Mouse (Mus musculus): Measurements from ENCODE around the gene Eif3b. TPM values are rescaled to one million over a fixed set of nuclear protein-coding genes. Genes with fewer than 3 reads are reported as not detected.
A peak's percentile ranks its signal among the peaks of the same experiment; 100 is the strongest.

The Eif3b gene
- total and polyA plus RNA-seq, 2 experiments from 2014 or later: 41.4 to 73.0 TPM

- H3K27me3 ChIP-seq (ENCODE audit: insufficient read depth, low read length): no peaks in the 10 kb centered on the region
- WGBS: 87% methylated on average over 7 of the region's 7 CpGs
Observed at GRCm38 (mm10) chr5:140387236-140387635, 31.9 kb upstream of the Eif3b start.

GRCm38 (mm10) chr5:140387816-140388510, 31.2 kb upstream of the Eif3b start:
- no peaks in the 10 kb centered on the region for H3K36me3 ChIP-seq (ENCODE audit: insufficient read depth)
- 0 out of 2 replicates have a peak, but pooled peaks cover 3% of the 10 kb centered on the region for H3K4me1 ChIP-seq (ENCODE audit: insufficient read depth)
- H3K9ac ChIP-seq: no peak overlapping the region
- no peak for TF ChIP-seq CTCF (IDR thresholded peaks at IDR 0.05; ENCODE audit: low read depth)
- ATAC-seq (no peak), DNase-seq (no peak)
- peak overlapping the region; percentile 52 for H3K4me3 ChIP-seq (ENCODE audit: low read depth, low read length)
- 73% methylated on average over 12 of the region's 12 CpGs for WGBS
- H3K9me3 ChIP-seq (ENCODE audit: low read length): no peaks in the 10 kb centered on the region
- H3K4me2 ChIP-seq (ENCODE audit: low read depth): peak overlapping the region; percentile 90
- no peaks in the 10 kb centered on the region for H3K27me3 ChIP-seq (ENCODE audit: insufficient read depth, low read length)
- H3K27ac ChIP-seq (ENCODE audit: low read depth, low read length): no peak overlapping the region

More at GRCm38 (mm10) chr5:140387236-140387635, 31.9 kb upstream of the Eif3b start:
- ATAC-seq (no peak), DNase-seq (no peak)
- H3K36me3 ChIP-seq (ENCODE audit: insufficient read depth): no peaks in the 10 kb centered on the region
- no peak overlapping the region for H3K27ac ChIP-seq (ENCODE audit: low read depth, low read length)
- TF ChIP-seq CTCF (IDR thresholded peaks at IDR 0.05; ENCODE audit: low read depth): no peak
- H3K4me1 ChIP-seq (ENCODE audit: insufficient read depth): 0 out of 2 replicates have a peak, but pooled peaks cover 3% of the 10 kb centered on the region
- H3K9me3 ChIP-seq (ENCODE audit: low read length): no peaks in the 10 kb centered on the region
- H3K4me2 ChIP-seq (ENCODE audit: low read depth): no peak overlapping the region
- no peak overlapping the region for H3K9ac ChIP-seq
- no peak overlapping the region for H3K4me3 ChIP-seq (ENCODE audit: low read depth, low read length)

DNA sequence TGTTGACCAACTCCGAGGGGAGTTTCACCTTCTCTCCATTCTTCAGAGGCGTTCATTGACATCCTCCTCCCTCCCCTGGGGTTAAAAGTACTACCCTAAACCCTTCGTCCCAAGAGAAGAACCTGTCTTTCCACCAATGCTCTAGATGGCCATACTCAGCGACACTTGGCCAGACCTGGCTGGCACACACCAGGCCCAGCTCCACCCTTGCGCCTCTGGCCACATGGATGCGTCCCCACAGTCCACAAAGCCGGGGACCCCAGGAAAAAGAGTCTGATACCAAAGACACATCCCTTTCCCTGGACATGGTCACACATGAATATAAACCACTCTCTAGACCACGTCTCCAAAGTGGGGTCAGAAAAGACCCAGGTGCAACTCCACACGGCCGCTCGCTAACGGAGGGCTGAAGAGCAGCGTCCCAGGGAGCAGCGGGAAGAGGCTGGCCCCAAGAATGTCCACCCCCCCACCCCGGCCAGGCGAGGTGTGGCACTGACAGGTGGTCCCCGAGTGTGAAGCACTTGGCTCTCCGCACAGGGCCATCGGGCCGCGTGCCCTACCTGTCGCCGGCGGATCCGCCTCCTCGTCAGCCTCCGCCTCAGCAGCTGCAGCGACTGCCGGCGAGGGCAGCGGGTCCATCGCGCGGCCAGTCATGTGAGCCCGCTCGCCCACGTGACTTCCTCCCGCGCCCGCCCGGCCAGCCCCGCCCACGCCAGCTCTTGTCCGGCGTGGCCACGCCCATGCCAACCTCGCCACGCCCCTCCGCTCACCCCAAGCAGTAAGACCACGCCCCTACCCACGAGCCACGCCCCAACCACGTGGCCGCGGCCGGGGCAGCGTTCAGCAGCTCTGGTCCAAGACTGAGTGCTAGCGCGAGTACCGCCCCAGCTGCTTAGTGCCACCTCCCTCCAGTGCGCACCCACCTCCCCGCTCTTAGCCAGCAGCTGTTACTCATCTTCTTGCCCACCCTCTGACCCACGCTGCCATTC, 30.2 kb upstream of the Eif3b start, which contains the start of gene Snx8:
TSS of gene Snx8 (minus strand) at position 675 of the 989 bp plus-strand sequence.
- Histone ChIP-seq H3K4me3 (ENCODE audit: low read depth, low read length) (peak within 1 kb of the TSS; percentile 52), H3K4me1 (ENCODE audit: insufficient read depth) (0 out of 2 replicates have a peak, but pooled peaks cover 3% of the 10 kb centered on the region), H3K27ac (ENCODE audit: low read depth, low read length) (no peak within 1 kb of the TSS), H3K27me3 (ENCODE audit: insufficient read depth, low read length) (no peaks in the 10 kb centered on the region), H3K9me3 (ENCODE audit: low read length) (no peaks in the 10 kb centered on the region), H3K4me2 (ENCODE audit: low read depth) (peak within 1 kb of the TSS; percentile 90), H3K36me3 (ENCODE audit: insufficient read depth) (no peaks in the 10 kb centered on the region), H3K9ac (peak within 1 kb of the TSS; percentile 58)
- WGBS: 2% methylated on average over 61 of the region's 63 CpGs
- DNase-seq: peak; percentile 84
- no peak for TF ChIP-seq CTCF (IDR thresholded peaks at IDR 0.05; ENCODE audit: low read depth)
- ATAC-seq: peak; percentile 86

DNA sequence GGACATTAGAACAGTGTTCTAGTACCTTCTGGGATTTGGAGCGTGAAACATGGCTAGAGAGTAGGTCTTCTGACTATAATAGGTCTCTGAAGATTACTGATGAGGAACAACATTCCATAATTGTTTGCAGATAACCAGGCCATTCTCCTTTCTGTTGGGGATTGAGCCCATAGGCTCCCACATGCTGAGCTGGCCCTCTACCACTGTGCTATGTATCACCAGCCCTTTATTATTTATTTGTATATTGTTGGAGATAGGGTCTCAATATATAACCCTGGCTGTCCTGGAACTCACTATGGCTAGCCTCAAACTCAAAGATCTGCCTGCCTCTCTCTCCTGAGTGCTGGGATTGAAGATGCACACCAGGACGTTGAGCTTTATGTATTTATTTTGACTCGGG, 29.5 kb upstream of the Eif3b start:
- DNase-seq: no peak
- Histone ChIP-seq H3K4me1 (ENCODE audit: insufficient read depth) (0 out of 2 replicates have a peak, but pooled peaks cover 3% of the 10 kb centered on the region), H3K4me2 (ENCODE audit: low read depth) (peak overlapping the region; percentile 90), H3K27me3 (ENCODE audit: insufficient read depth, low read length) (no peaks in the 10 kb centered on the region; the same call in 1 of the 2 replicates), H3K4me3 (ENCODE audit: low read depth, low read length) (peak overlapping the region; percentile 52; the same call in 1 of the 2 replicates), H3K9ac (0 out of 2 replicates have a peak overlapping the region, but pooled peaks have one; percentile 58), H3K9me3 (ENCODE audit: low read length) (no peaks in the 10 kb centered on the region), H3K27ac (ENCODE audit: low read depth, low read length) (no peak overlapping the region), H3K36me3 (ENCODE audit: insufficient read depth) (no peaks in the 10 kb centered on the region)
- no peak for TF ChIP-seq CTCF (IDR thresholded peaks at IDR 0.05; ENCODE audit: low read depth)
- 62% methylated on average over 3 of the region's 3 CpGs for WGBS
- ATAC-seq: no peak

DNA sequence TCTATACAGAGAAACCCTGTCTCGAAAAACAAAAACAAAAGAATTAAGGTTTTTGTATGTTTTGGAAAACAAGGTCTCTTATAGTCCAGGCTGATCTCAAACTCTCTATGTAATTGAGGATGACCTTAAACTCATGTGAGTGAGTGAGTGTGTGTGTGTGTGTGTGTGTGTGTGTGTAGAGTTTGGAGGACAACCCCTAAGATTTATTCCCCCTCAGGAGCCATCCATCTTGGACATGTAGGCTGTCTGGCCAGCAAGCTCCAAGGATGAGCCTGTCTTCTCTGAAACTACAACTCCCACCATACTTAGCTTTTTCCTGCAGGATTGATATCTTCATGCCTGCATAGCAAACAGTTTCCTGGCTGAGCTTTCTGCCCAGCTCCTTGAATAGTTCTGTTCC, 27.7 kb upstream of the Eif3b start:
- no peak for ATAC-seq
- H3K36me3 ChIP-seq (ENCODE audit: insufficient read depth): no peaks in the 10 kb centered on the region
- 0 out of 2 replicates have a peak, but pooled peaks cover 3% of the 10 kb centered on the region for H3K4me1 ChIP-seq (ENCODE audit: insufficient read depth)
- H3K9ac ChIP-seq: no peak overlapping the region
- H3K27me3 ChIP-seq (ENCODE audit: insufficient read depth, low read length): no peaks in the 10 kb centered on the region; the same call in 1 of the 2 replicates
- no peak for DNase-seq
- H3K4me3 ChIP-seq (ENCODE audit: low read depth, low read length): no peak overlapping the region
- TF ChIP-seq CTCF (IDR thresholded peaks at IDR 0.05; ENCODE audit: low read depth): no peak
- 84% methylated on average over 1 of the region's 1 CpGs for WGBS
- H3K4me2 ChIP-seq (ENCODE audit: low read depth): no peak overlapping the region
- no peaks in the 10 kb centered on the region for H3K9me3 ChIP-seq (ENCODE audit: low read length)
- no peak overlapping the region for H3K27ac ChIP-seq (ENCODE audit: low read depth, low read length)

DNA sequence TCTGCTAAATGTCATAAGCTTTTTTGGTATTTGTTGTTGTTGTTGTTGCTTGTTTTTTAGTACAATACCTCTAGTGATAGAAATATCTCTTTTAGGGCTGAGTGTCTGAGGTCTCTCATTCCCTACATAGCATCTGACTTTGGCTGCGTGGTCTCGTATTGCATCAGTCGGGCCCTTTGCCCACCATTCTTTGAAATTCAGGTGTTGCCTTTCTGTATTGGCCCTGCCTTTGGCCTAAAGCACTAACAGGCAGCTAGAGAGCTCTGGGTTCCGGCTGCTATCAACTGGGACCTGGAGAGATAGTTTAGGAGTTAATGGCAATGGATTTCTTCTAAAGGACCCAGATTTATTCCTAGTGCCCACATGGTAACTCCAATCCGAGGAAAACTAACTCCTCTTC, 27.1 kb upstream of the Eif3b start:
- no peaks in the 10 kb centered on the region for H3K36me3 ChIP-seq (ENCODE audit: insufficient read depth)
- no peak overlapping the region for H3K4me2 ChIP-seq (ENCODE audit: low read depth)
- H3K9me3 ChIP-seq (ENCODE audit: low read length): no peaks in the 10 kb centered on the region
- no peak for DNase-seq
- H3K9ac ChIP-seq: no peak overlapping the region
- H3K27ac ChIP-seq (ENCODE audit: low read depth, low read length): no peak overlapping the region
- no peak overlapping the region for H3K4me3 ChIP-seq (ENCODE audit: low read depth, low read length)
- 96% methylated on average over 5 of the region's 5 CpGs for WGBS
- TF ChIP-seq CTCF (IDR thresholded peaks at IDR 0.05; ENCODE audit: low read depth): no peak
- H3K4me1 ChIP-seq (ENCODE audit: insufficient read depth): 0 out of 2 replicates have a peak, but pooled peaks cover 3% of the 10 kb centered on the region
- ATAC-seq: no peak
- no peaks in the 10 kb centered on the region; the same call in 1 of the 2 replicates for H3K27me3 ChIP-seq (ENCODE audit: insufficient read depth, low read length)

All from forebrain, postnatal 0 days (tissue).